ENCODE assay signal across 8 mouse cellular contexts in genomic region chr2:65145421-65146117, GRCm38 (mm10).
A peak's percentile ranks its signal among the peaks of the same experiment; 100 is the strongest.
DNase-seq lines count a peak whose midpoint lies in the region; ATAC-seq and TF ChIP-seq lines count a peak whose summit lies in the region.

No protein-coding gene starts in this region.

- intact Hi-C loops in heart, adult 2 months (cut with DNase I) = loop anchor here (1.0 to 5.0 kb wide), 4 partner anchors 93 to 422 kb away; partner anchors contain the start of genes Cobll1 and Scn3a

- H3K36me3 ChIP-seq in heart, adult 2 months (ENCODE audit: control insufficient read depth, insufficient read depth, low read length) = peaks cover 8% of the 10 kb centered on the region; the same call in 1 of the 2 replicates

- TF ChIP-seq EP300 in heart, adult 2 months (IDR thresholded peaks at IDR 0.05; ENCODE audit: insufficient read depth, low read depth, low read length) = no peak

- H3K4me3 ChIP-seq in heart, adult 2 months = no peak overlapping the region
- no peak overlapping the region for H3K4me3 ChIP-seq in lung, adult 2 months (replicated peaks; ENCODE audit: extremely low read depth, low read depth, low read length)

- H3K79me2 ChIP-seq in heart, adult 2 months (replicated peaks; ENCODE audit: control insufficient read depth, insufficient read depth, low read length) = no peaks in the 10 kb centered on the region

- no peak overlapping the region for H3K27ac ChIP-seq in heart, adult 2 months

- 53% methylated on average over 6 of the region's 6 CpGs for WGBS in heart, adult 2 months
- 46% methylated on average over 6 of the region's 6 CpGs for WGBS in lung, adult 2 months

- peak; percentile 84 for TF ChIP-seq CTCF in heart, adult 2 months (IDR thresholded peaks at IDR 0.05)
- peak; percentile 45 for TF ChIP-seq CTCF in lung, adult 2 months (IDR thresholded peaks at IDR 0.05; ENCODE audit: insufficient read depth, low read length)

- DNase-seq in right cerebral cortex, postnatal 10 days (ENCODE audit: low spot score in 2 of 2) = peak; percentile 20 to 32
- DNase-seq in right cerebral cortex, postnatal 25 days = no peak
- DNase-seq in heart, adult 2 months = peak in 1 of 2 experiments; percentile 21
- DNase-seq in kidney, adult 11 months = peak; percentile 49
- no peak for DNase-seq in lung, adult 2 months
- DNase-seq in retina, embryonic 14.5 days (ENCODE audit: low spot score) = peak; percentile 57
- no peak for DNase-seq in layer of hippocampus, adult 8-10 months (ENCODE audit: low spot score in 2 of 2)

- no peak for TF ChIP-seq POLR2A in heart, adult 2 months (IDR thresholded peaks at IDR 0.05; ENCODE audit: insufficient read depth, low read depth, low read length)
- no peak for TF ChIP-seq POLR2A in lung, adult 2 months (IDR thresholded peaks at IDR 0.05; ENCODE audit: borderline replicate concordance, extremely low read depth, low read depth, low read length)

- no peaks in the 10 kb centered on the region for H3K27me3 ChIP-seq in heart, adult 2 months (ENCODE audit: control insufficient read depth, insufficient read depth, low read length)

- H3K4me1 ChIP-seq in heart, adult 2 months (ENCODE audit: control insufficient read depth, insufficient read depth, low read length) = peaks cover 5% of the 10 kb centered on the region
- peaks cover 3% of the 10 kb centered on the region for H3K4me1 ChIP-seq in lung, adult 2 months (ENCODE audit: control insufficient read depth, insufficient read depth, low read length)

- ATAC-seq in activated CD4-positive, CD25-positive, alpha-beta regulatory T cell, adult 4 months = peak; percentile 93

- H3K9ac ChIP-seq in heart, adult 2 months (ENCODE audit: low read depth, low read length) = no peak overlapping the region

Comparison
In these comparisons a context has a peak if more than half of its experiments do, and no peak if none do; other contexts are left out.
1. DNase-seq: peak in right cerebral cortex, postnatal 10 days (2 of 2), kidney, adult 11 months (single experiment) and retina, embryonic 14.5 days (single experiment); none in right cerebral cortex, postnatal 25 days (single experiment), lung, adult 2 months (single experiment) and layer of hippocampus, adult 8-10 months (0 of 2).